Comparison of ENCODE assay signal across 28 mouse cellular contexts in the genomic region with DNA sequence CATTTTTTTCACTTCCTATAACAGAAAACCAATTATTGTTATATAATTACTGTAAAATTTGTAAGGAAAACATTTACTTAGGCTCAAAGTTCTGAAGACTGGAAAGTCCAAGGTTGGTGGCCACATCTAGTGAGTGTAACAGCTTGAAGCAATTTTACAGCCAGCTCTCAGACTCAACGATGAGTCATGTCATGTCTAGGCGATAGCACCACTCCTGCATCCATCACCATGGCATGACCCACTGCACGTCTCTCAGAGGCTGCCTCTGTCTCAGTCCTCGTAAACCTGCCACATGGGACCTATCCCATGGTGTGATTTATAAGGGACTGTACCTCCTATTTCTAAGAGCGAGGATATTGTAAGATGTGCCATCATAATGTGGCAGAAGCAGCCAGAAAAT. TPM values are rescaled to one million over a fixed set of nuclear protein-coding genes. Genes with fewer than 3 reads are reported as not detected.
"Had no signal": no experiment of that assay in that cellular context is flagged by ENCODE, and none has a peak within 500 bp of the region (broad histone marks: within the 10 kb centered on the region; RNA-seq: fewer than 3 reads in every experiment).

No protein-coding gene starts in this region.

- H3K36me3 ChIP-seq: heart, embryonic 12.5 days; hindbrain, embryonic 10.5 days; hindbrain, embryonic 12.5 days; intestine, embryonic 15.5 days; limb, embryonic 10.5 days; limb, embryonic 12.5 days had no signal

- ATAC-seq: hindbrain, embryonic 16.5 days; inflammation-experienced regulatory T-cells, adult 6 months; intestine, embryonic 15.5 days had no signal

- H3K4me2 ChIP-seq: heart, embryonic 12.5 days; hindbrain, embryonic 12.5 days; hindbrain, embryonic 14.5 days; intestine, embryonic 15.5 days; limb, embryonic 12.5 days; liver, embryonic 11.5 days had no signal

- DNase-seq: gastrocnemius, postnatal 14 days; gastrocnemius, postnatal 36 days; heart, adult 11 months; heart, adult 2 months; heart, postnatal 10 days; heart, postnatal 4 days; kidney, adult 18-20 months; kidney, adult 8-10 months; kidney, postnatal 10 days; kidney, postnatal 25 days; kidney, postnatal 4 days; liver had no signal

- H3K27ac ChIP-seq: heart, adult 2 months; hindbrain, embryonic 10.5 days; hindbrain, embryonic 12.5 days; hindbrain, embryonic 14.5 days; intestine, embryonic 15.5 days; layer of hippocampus, adult 2 months; left cerebral cortex, adult 2 months; limb, embryonic 10.5 days; limb, embryonic 12.5 days had no signal

- H3K4me1 ChIP-seq: heart, embryonic 12.5 days; hindbrain, embryonic 10.5 days; hindbrain, embryonic 12.5 days; intestine, embryonic 15.5 days; limb, embryonic 10.5 days; limb, embryonic 12.5 days had no signal

- H3K9ac ChIP-seq: heart, embryonic 12.5 days; hindbrain, embryonic 12.5 days; hindbrain, embryonic 14.5 days; intestine, embryonic 15.5 days; limb, embryonic 12.5 days had no signal

- H3K4me3 ChIP-seq: heart, adult 2 months; heart, embryonic 12.5 days; hindbrain, embryonic 10.5 days; hindbrain, embryonic 12.5 days; intestine, embryonic 15.5 days; layer of hippocampus, adult 2 months; left cerebral cortex, adult 2 months; limb, embryonic 10.5 days; limb, embryonic 12.5 days had no signal

- H3K27me3 ChIP-seq: heart, embryonic 12.5 days; hindbrain, embryonic 12.5 days; intestine, embryonic 15.5 days; limb, embryonic 12.5 days had no signal

- H3K9me3 ChIP-seq: heart, embryonic 12.5 days; hindbrain, embryonic 10.5 days; hindbrain, embryonic 12.5 days; intestine, embryonic 15.5 days; limb, embryonic 10.5 days; limb, embryonic 12.5 days had no signal

RNA-seq across cellular contexts. Expression of gene Teddm3, which starts 37.7 kb away (rescaled TPM):
- polyA plus RNA-seq: gonadal fat pad, adult 2 months; heart, adult 2 months; heart, embryonic 12.5 days; heart, embryonic 14.5 days; heart, embryonic 16.5 days; hindbrain, embryonic 10.5 days; hindbrain, embryonic 12.5 days; intestine, embryonic 15.5 days; kidney, embryonic 14.5 days; limb, embryonic 10.5 days; limb, embryonic 12.5 days; liver, embryonic 11.5 days had no signal
